Mouse (Mus musculus) lung, postnatal 0 days (tissue): ENCODE measurements at regions not wholly inside any gene's neighbourhood (a gene's known extent, or its start where the extent isn't known, plus 50 kb on each side); places are given as distances from the start of the nearest gene placed in this dataset.

Experiments used
- CTCF ChIP-seq: IDR thresholded peaks from 2 replicates; pipeline ENCODE4 v1.5.1; 2016; ENCODE audit warnings: antibody characterized with exemption, mild to moderate bottlenecking
- EP300 ChIP-seq: IDR thresholded peaks from 2 replicates; pipeline ENCODE4 v1.6.1; 2016; ENCODE audit warnings: antibody characterized with exemption, mild to moderate bottlenecking, control low read depth

- TF ChIP-seq EP300 (no peak), CTCF (no peak)
These were observed 201.8 kb upstream of the Rarb start for GRCm38 (mm10) chr14:17020603-17021356.
